Mouse (Mus musculus): Measurements from ENCODE around the gene Rasgef1a.

The Rasgef1a gene

GRCm38 (mm10) chr6:118072176-118072575 is 60.9 kb downstream of the Rasgef1a start:
- no peak for DNase-seq (ENCODE audit: low spot score in 2 of 2)

GRCm38 (mm10) chr6:118074151-118074550 is 62.9 kb downstream of the Rasgef1a start:
- no peak for DNase-seq (ENCODE audit: low spot score in 2 of 2)

- DNase-seq (ENCODE audit: low spot score in 2 of 2): no peak
Measured at GRCm38 (mm10) chr6:118076256-118076655, 65.0 kb downstream of the Rasgef1a start.

- no peak for DNase-seq (ENCODE audit: low spot score in 2 of 2)
Measured at GRCm38 (mm10) chr6:118076748-118077147, 65.5 kb downstream of the Rasgef1a start.

- no peak for DNase-seq (ENCODE audit: low spot score in 2 of 2)
Measured at GRCm38 (mm10) chr6:118077421-118077820, 66.2 kb downstream of the Rasgef1a start.

- DNase-seq (ENCODE audit: low spot score in 2 of 2): no peak
Measured at GRCm38 (mm10) chr6:118078751-118079150, 67.5 kb downstream of the Rasgef1a start.

- no peak for DNase-seq (ENCODE audit: low spot score in 2 of 2)
Measured at GRCm38 (mm10) chr6:118079292-118079691, 68.1 kb downstream of the Rasgef1a start.

GRCm38 (mm10) chr6:118079762-118080465 is 68.7 kb downstream of the Rasgef1a start:
- no peak for DNase-seq (ENCODE audit: low spot score in 2 of 2)

GRCm38 (mm10) chr6:118080711-118081110 is 69.5 kb downstream of the Rasgef1a start:
- no peak for DNase-seq (ENCODE audit: low spot score in 2 of 2)

- DNase-seq (ENCODE audit: low spot score in 2 of 2): no peak
Measured at GRCm38 (mm10) chr6:118082384-118082783, 71.1 kb downstream of the Rasgef1a start.

GRCm38 (mm10) chr6:118083608-118084007 is 72.4 kb downstream of the Rasgef1a start:
- no peak for DNase-seq (ENCODE audit: low spot score in 2 of 2)

- DNase-seq (ENCODE audit: low spot score in 2 of 2): no peak
Measured at GRCm38 (mm10) chr6:118084596-118084995, 73.4 kb downstream of the Rasgef1a start.

- DNase-seq (ENCODE audit: low spot score in 2 of 2): no peak
Measured at GRCm38 (mm10) chr6:118087955-118088354, 76.7 kb downstream of the Rasgef1a start.

- no peak for DNase-seq (ENCODE audit: low spot score in 2 of 2)
Measured at GRCm38 (mm10) chr6:118088750-118089440, 77.7 kb downstream of the Rasgef1a start.

- no peak for DNase-seq (ENCODE audit: low spot score in 2 of 2)
Measured at GRCm38 (mm10) chr6:118090827-118091226, 79.6 kb downstream of the Rasgef1a start.

GRCm38 (mm10) chr6:118097765-118098365 is 86.6 kb downstream of the Rasgef1a start:
- no peak for DNase-seq (ENCODE audit: low spot score in 2 of 2)

GRCm38 (mm10) chr6:118099311-118099802 is 88.1 kb downstream of the Rasgef1a start:
- peak; percentile 6 to 10 for DNase-seq (ENCODE audit: low spot score in 2 of 2)

- no peak for DNase-seq (ENCODE audit: low spot score in 2 of 2)
Measured at GRCm38 (mm10) chr6:118111810-118112209, 100.6 kb downstream of the Rasgef1a start.

- no peak for DNase-seq (ENCODE audit: low spot score in 2 of 2)
Measured at GRCm38 (mm10) chr6:118122767-118123166, 111.5 kb downstream of the Rasgef1a start.

- no peak for DNase-seq (ENCODE audit: low spot score in 2 of 2)
Measured at GRCm38 (mm10) chr6:118126577-118126976, 115.3 kb downstream of the Rasgef1a start.

GRCm38 (mm10) chr6:118127198-118127597 is 116.0 kb downstream of the Rasgef1a start:
- no peak for DNase-seq (ENCODE audit: low spot score in 2 of 2)

GRCm38 (mm10) chr6:118127827-118128487 is 116.7 kb downstream of the Rasgef1a start:
- no peak for DNase-seq (ENCODE audit: low spot score in 2 of 2)

Data from natural killer cell, adult 2 months (primary cell).